Mouse (Mus musculus): ENCODE data around the gene Ptov1. TPM values are rescaled to one million over a fixed set of nuclear protein-coding genes. Genes with fewer than 3 reads are reported as not detected.

Gene Ptov1
- polyA plus RNA-seq, 1 experiment = 306 TPM

DNA sequence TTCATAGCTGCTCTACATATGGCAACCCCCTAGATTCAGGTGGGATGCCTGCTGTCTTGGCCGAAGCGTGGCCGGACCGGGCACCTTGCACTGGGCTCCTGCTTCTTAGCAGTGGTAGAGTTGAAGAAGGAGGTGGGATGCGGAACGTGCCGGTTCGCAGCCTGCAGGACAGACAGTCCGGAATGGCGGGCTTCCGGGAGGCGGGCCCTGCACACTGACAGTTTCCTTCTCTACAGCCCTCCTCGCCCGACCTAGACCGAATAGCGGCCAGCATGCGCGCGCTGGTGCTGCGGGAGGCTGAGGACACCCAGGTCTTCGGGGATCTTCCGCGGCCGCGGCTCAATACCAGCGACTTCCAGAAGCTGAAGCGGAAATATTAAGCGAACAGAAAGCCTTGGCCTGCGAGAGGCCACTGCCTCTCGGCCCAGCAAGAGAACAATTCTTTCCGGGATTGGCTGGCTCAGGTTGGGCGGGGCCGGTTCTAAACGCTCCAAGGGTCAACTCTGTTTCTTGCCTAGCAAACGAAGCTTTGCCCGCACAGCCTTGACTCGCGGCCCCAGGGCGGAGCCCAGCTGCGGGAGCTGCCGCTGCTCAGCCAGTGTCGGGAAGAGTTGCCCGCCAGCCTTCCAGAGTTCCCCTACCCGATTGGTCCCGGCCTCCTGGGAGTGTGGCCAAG is 15.1 kb downstream of the Ptov1 start:
- TF ChIP-seq GATA1 (IDR thresholded peaks at IDR 0.05; ENCODE audit: low read length) = no peak

- TF ChIP-seq GATA1 (IDR thresholded peaks at IDR 0.05; ENCODE audit: low read length) = no peak
These were observed 15.8 kb downstream of the Ptov1 start for GRCm38 (mm10) chr7:44853596-44854355.

DNA sequence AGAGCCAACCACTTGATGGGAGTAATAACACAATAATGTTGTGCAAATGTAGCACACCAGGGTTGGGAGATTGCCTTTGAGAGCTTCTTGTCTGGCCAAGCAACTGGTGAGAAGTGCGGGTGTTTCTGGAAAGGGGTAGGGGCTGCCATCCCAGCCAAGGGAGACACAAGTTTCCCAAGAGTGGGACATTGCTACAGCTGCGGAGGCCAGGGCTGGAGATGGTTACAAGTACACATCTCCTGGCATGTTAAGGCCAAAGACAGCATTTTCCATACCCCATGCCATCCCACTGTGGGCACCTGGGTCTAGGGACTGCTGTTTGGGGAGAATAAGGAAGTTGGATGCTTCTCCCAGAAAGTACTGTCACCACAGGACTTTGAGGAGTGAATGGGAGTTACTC is 16.5 kb downstream of the Ptov1 start:
- no peak for TF ChIP-seq GATA1 (IDR thresholded peaks at IDR 0.05; ENCODE audit: low read length)

DNA sequence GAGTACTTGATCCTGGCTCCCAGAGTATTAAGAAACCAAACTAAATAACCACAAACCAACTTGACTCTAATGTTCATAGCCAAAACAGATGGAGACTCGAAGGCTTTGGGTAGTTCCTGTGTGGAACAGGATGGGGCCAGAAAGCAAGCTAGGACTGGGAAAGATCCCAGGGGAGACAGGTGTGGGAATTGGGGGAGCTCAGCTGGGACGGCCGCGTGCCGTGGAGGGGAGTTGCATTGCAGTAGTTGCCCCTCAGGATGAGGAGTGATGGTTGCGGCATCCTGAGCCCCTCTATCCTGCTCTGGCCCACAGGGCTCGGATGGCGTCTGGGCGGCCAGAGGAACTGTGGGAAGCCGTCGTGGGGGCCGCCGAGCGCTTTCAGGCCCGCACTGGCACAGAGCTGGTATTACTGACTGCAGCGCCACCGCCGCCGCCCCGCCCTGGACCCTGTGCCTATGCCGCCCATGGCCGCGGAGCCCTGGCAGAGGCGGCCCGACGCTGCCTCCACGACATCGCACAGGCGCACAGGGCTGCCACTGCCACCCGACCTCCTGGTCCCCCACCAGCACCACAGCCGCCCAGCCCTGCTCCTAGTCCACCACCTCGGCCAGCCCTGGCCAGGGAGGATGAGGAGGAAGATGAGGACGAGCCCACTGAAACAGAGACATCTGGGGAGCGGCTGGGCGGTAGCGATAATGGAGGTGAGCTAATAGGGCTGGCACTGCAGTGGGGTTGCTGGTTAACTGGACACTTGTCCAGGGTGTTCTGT is 17.1 kb downstream of the Ptov1 start:
- TF ChIP-seq GATA1 (IDR thresholded peaks at IDR 0.05; ENCODE audit: low read length) = no peak

- no peak for TF ChIP-seq GATA1 (IDR thresholded peaks at IDR 0.05; ENCODE audit: low read length)
These were observed 17.9 kb downstream of the Ptov1 start for GRCm38 (mm10) chr7:44851625-44852234.

DNA sequence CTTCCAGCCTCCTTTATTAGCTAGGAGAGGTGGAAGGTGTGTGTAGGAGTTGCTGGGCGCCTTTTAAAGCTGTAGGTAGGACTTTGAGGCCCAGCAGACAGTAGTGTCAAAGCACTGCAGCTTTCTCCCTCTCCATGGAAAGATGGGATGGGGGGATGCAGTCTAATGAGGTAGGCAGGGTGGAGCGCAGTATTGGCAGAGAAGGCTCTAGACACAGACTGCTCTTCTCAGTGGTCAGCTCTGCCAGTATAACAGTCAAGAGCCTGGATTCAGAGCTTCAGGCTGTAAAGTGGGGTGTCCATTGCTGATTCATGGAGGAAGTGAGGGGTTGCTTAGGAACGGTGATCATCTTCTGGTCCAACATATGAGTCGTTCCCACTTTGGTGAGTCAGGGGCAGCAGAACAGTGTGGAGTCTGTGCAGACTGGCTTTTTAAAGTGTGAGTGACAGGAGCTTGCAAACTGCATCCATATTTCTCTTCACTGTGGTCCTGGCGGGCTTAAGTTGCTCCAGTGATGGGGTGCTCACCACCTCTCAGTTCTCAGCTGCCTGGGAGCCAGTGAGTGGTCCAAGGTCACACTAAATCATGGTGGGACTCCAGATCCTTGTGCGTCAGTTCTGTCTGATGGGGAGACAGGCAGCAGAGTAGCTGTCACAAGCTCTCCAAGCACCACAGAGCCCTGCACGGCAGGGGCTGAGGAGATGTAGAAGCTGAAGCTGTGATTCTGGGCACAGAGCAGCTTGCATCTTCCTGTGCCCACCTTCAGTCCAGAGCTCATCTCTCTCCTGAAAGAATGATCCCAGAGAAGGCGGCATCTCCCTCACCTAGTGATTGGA is 18.6 kb downstream of the Ptov1 start:
- no peak for TF ChIP-seq GATA1 (IDR thresholded peaks at IDR 0.05; ENCODE audit: low read length)

DNA sequence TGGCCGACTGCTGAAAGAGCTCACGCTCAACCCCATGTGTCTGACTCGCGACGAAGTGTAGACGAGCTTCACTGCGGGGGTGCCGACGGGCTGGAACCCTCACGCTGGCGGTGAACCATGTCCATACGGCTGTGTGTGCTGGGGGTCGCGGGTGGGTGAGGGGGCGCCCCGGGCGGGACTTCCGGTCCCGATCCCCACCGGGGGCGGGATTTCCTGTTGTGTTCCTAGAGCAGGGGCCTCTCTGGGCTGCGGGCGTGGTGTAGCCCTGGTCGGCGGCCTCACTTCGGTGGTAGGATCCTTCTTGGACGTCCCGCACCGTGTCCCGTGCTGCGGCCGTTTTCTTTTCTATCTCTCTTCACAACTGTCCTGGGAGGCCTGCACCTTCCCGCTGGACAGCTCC is 19.4 kb downstream of the Ptov1 start:
- no peak for TF ChIP-seq GATA1 (IDR thresholded peaks at IDR 0.05; ENCODE audit: low read length)

GRCm38 (mm10) chr7:44849416-44850111 is 20.0 kb downstream of the Ptov1 start:
- no peak for TF ChIP-seq GATA1 (IDR thresholded peaks at IDR 0.05; ENCODE audit: low read length)

DNA sequence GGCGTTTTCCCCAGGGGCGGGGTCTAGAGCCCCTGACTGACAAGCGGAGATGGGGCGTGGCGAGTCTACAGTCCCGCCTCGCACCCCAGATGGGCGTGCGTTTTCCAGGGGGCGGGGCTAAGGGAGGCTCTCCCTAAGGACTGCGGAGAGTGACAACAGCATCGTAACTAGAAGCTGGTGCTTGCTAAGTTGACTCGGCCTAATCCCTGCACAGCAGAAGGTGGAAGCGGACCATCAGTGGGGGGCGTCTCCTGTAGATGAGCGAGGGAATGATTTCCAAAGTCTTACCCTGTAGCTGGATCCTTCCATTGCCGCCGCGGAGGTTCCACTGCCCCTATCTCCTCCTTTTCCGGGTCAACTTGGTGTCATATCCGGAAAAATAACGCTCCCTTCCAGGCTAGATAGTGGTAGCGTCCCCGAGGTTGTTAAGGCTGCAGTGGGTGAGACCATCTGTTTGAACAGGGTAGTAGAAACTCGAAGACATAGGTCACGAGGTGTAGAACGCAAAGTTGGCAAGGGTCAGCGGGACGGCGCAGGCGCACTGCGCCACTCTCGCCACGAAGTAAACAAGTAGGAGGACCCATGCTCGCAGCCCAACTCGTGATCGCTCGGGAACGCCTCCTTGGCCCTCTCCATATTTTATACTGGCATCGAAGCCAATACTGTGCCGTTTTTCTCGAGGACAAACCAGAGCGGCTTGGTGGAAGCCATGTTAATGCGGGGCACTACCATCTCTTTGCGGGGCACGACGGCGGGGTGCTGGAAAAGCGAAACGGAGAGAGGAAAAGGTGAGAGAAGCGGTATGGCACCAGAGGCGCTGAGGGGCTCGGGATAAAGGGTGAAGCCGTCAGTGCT is 20.8 kb downstream of the Ptov1 start, which contains the start of the genes Akt1s1 and Tbc1d17:
Gene Akt1s1, plus strand, starts transcription at position 431 of the 855 bp plus-strand sequence.
Gene Tbc1d17, minus strand, starts transcription at position 519 of the 855 bp plus-strand sequence.
- no peak for TF ChIP-seq GATA1 (IDR thresholded peaks at IDR 0.05; ENCODE audit: low read length)

DNA sequence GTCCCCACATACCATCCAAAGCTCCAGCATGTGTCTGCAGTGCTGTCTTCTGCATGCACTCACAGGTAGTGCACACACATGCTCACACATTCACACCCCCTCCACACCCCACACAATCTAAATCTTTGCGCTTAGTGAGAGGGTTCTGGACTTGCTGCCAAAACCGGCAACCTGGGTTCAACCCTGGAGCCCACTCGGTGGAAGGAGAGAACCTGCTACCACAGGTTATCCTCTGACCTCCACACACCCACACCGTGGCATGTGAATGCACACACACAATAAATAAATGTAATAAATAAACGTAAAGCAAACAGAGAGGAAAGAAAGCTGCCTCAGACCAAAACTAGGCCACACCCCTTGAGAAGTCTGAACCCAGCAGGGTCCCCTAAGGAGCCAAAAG is 21.8 kb downstream of the Ptov1 start:
- TF ChIP-seq GATA1 (IDR thresholded peaks at IDR 0.05; ENCODE audit: low read length) = no peak

DNA sequence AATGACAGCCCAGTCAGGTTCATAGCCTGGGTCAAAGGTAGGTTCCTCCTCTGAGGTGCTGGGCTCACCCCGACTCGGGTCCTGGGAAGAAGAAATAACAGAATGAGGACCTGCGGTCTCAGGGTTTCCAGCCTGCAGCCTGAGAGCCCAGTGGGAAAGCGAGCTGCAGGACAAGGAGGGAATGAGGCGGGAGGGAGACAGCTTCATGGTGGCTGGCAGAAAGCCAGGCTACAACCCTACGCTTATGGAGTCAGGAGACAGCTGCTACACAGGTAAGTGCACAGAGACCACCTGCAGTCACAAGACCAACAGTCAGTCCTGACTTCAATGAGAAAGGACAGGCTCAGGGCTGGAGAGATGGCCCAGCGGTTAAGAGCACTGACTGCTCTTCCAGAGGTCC is 22.8 kb downstream of the Ptov1 start:
- TF ChIP-seq GATA1 (IDR thresholded peaks at IDR 0.05; ENCODE audit: low read length) = no peak

DNA sequence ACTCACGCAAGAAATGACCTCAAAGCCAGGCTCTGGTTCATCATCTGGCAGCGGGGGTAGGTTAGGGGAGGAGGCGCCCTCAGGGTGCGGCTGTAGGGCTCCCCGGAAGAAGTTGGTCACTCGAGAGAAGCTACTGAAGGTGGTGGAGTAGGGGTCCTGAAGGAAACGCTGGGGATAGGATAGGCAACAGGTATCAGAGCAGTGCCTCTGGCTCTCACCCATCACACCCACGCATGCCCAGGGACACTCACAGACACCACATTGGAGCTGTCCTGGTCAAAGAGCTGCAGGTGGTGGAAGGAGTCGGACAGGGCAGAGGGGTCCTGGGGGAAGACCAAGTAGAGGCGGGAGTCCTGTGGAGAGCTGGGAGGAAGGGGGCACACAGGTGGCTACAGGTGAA is 24.6 kb downstream of the Ptov1 start:
- no peak for TF ChIP-seq GATA1 (IDR thresholded peaks at IDR 0.05; ENCODE audit: low read length)

DNA sequence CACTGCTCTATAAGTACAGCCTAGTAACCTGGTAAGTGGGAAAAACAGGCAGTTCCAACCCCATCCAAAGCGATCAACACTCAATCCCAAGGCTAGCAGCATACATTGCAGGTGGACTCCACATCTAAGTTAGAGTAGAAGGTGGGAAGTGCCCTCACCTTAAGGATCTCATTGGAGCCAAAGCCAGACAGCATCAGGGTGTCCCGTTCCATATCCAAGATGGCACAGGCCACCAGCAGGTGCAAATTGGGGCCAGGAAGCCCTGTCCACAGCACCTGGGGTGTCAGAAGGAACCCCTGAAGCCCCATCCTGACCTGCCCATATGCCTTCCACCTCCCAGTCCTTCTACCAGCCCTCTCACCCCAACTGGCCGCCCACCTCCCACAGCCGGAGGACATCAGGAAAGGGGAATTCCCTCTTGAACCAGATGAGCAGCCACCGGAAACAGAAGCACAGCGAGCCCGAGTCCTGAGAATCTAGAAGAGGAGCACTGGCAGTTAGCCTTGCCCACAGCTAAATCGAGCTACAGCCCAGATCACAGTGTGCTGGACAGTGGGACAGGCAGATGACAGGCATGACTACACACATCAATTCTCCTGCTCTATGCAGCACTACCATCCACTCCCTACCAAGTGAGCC is 27.6 kb downstream of the Ptov1 start:
- TF ChIP-seq GATA1 (IDR thresholded peaks at IDR 0.05; ENCODE audit: low read length) = no peak

Data from G1E-ER4 (cell line).